Mouse (Mus musculus) liver, adult 2 months (tissue): Measurements from ENCODE around the gene Syn3. TPM values are rescaled to one million over a fixed set of nuclear protein-coding genes. Genes with fewer than 3 reads are reported as not detected.

Source experiments
- DNase-seq: peaks from one replicate; pipeline ENCODE4 v3.0.0-alpha.2; 2011; ENCODE audit warnings: low read depth, low spot score; ENCODE audit errors: extremely low read depth
- H3K27ac ChIP-seq: fragments of 200-500 bp; replicated peaks from 2 replicates; pipeline ENCODE4 v1.5.1; 2012; ENCODE audit warnings: low read depth, mild to moderate bottlenecking, control low read depth, inconsistent platforms, low read length; ENCODE audit not compliant: insufficient read depth
- H3K27me3 ChIP-seq: fragments of 200-500 bp; 2 replicates; pipeline ENCODE4 v1.6.1; 2012; ENCODE audit warnings: mild to moderate bottlenecking, moderate library complexity, low read length, inconsistent platforms; ENCODE audit not compliant: control insufficient read depth, insufficient read depth
- H3K36me3 ChIP-seq: fragments of 200-500 bp; 2 replicates; pipeline ENCODE4 v1.6.1; 2012; ENCODE audit warnings: low read length, inconsistent platforms; ENCODE audit not compliant: control insufficient read depth, insufficient read depth
- H3K4me1 ChIP-seq: fragments of 200-500 bp; 2 replicates; pipeline ENCODE4 v1.6.1; 2011; ENCODE audit warnings: low read length; ENCODE audit not compliant: control insufficient read depth, insufficient read depth
- H3K4me3 ChIP-seq: fragments of 200-500 bp; 2 replicates; pipeline ENCODE4 v1.5.1; 2011; ENCODE audit warnings: low read depth, mild to moderate bottlenecking, control low read depth, low read length, moderate library complexity; ENCODE audit not compliant: insufficient read depth
- H3K79me2 ChIP-seq: fragments of 200-500 bp; 2 replicates; pipeline ENCODE4 v1.6.1; 2012; ENCODE audit warnings: inconsistent platforms, mild to moderate bottlenecking, low read length, moderate library complexity; ENCODE audit not compliant: control insufficient read depth, insufficient read depth
- H3K9ac ChIP-seq: fragments of 200-500 bp; 2 replicates; pipeline ENCODE4 v1.6.1; 2012; ENCODE audit warnings: low read depth, mild to moderate bottlenecking, control low read depth, inconsistent platforms, low read length
- CTCF ChIP-seq: fragments of 200-500 bp; IDR thresholded peaks from 2 replicates; pipeline ENCODE4 v1.5.1; 2011; ENCODE audit warnings: low read depth, low read length, control low read depth
- POLR2A ChIP-seq: fragments of 200-500 bp; IDR thresholded peaks from 2 replicates; pipeline ENCODE4 v1.6.1; 2011; ENCODE audit warnings: low read length, control low read depth; ENCODE audit not compliant: insufficient read depth; ENCODE audit errors: extremely low read depth
- WGBS: fragments of 180-500 bp; shearing (Covaris S2); methylation state at CpG from one replicate; pipeline ENCODE4 v1.1.7; 2018; 5-methylcytosine and 5-hydroxymethylcytosine counted together
- polyA plus RNA-seq: library from polyadenylated mRNA; depleted of rRNA; stranded (reverse); fragments of >200 nt; gene quantifications from 2 replicates; pipeline ENCODE4 v1.2.3, GENCODE M21; 2012
- total RNA-seq: library from RNA; depleted of rRNA; stranded (reverse); fragments of >200 nt; gene quantifications from 2 replicates; pipeline ENCODE4 v1.2.3, GENCODE M21; 2014

The Syn3 gene
- total and polyA plus RNA-seq, 2 experiments, result 0.81 to 0.83 TPM

GRCm38 (mm10) chr10:86248807-86249206, 249.9 kb downstream of the Syn3 start:
- Histone ChIP-seq H3K27ac (no peak overlapping the region), H3K4me1 (peaks cover 4% of the 10 kb centered on the region), H3K79me2 (no peaks in the 10 kb centered on the region), H3K9ac (no peak overlapping the region), H3K27me3 (no peaks in the 10 kb centered on the region), H3K4me3 (no peak overlapping the region), H3K36me3 (no peaks in the 10 kb centered on the region)
- DNase-seq, result no peak
- TF ChIP-seq CTCF (no peak), POLR2A (no peak)
- 87% methylated on average over 3 of the region's 3 CpGs for WGBS

GRCm38 (mm10) chr10:86248131-86248740, 250.5 kb downstream of the Syn3 start:
- DNase-seq, result no peak
- H3K27ac ChIP-seq, result no peak overlapping the region
- peaks cover 4% of the 10 kb centered on the region for H3K4me1 ChIP-seq
- TF ChIP-seq POLR2A, result no peak
- TF ChIP-seq CTCF, result no peak
- H3K79me2 ChIP-seq, result no peaks in the 10 kb centered on the region
- H3K4me3 ChIP-seq, result no peak overlapping the region
- WGBS, result 94% methylated on average over 10 of the region's 10 CpGs
- H3K27me3 ChIP-seq, result no peaks in the 10 kb centered on the region
- H3K9ac ChIP-seq, result no peak overlapping the region
- H3K36me3 ChIP-seq, result no peaks in the 10 kb centered on the region

- DNase-seq, result no peak
- Histone ChIP-seq H3K79me2 (no peaks in the 10 kb centered on the region), H3K27me3 (no peaks in the 10 kb centered on the region), H3K4me1 (peaks cover 4% of the 10 kb centered on the region), H3K4me3 (no peak overlapping the region), H3K27ac (no peak overlapping the region), H3K36me3 (no peaks in the 10 kb centered on the region), H3K9ac (no peak overlapping the region)
- WGBS, result 83% methylated on average over 7 of the region's 7 CpGs
- no peak for TF ChIP-seq POLR2A
- no peak for TF ChIP-seq CTCF
Measured at GRCm38 (mm10) chr10:86245396-86245795, 253.3 kb downstream of the Syn3 start.

- Histone ChIP-seq H3K36me3 (no peaks in the 10 kb centered on the region), H3K4me3 (no peak overlapping the region), H3K27ac (no peak overlapping the region), H3K27me3 (no peaks in the 10 kb centered on the region), H3K9ac (no peak overlapping the region), H3K4me1 (no peaks in the 10 kb centered on the region), H3K79me2 (no peaks in the 10 kb centered on the region)
- WGBS, result 89% methylated on average over 6 of the region's 6 CpGs
- TF ChIP-seq POLR2A, result no peak
- TF ChIP-seq CTCF, result no peak
- no peak for DNase-seq
Measured at GRCm38 (mm10) chr10:86243525-86243924, 255.2 kb downstream of the Syn3 start.

GRCm38 (mm10) chr10:86242721-86243120, 256.0 kb downstream of the Syn3 start:
- Histone ChIP-seq H3K4me1 (no peaks in the 10 kb centered on the region), H3K9ac (no peak overlapping the region), H3K4me3 (no peak overlapping the region), H3K79me2 (no peaks in the 10 kb centered on the region), H3K27ac (no peak overlapping the region), H3K36me3 (no peaks in the 10 kb centered on the region), H3K27me3 (no peaks in the 10 kb centered on the region)
- DNase-seq, result no peak
- TF ChIP-seq CTCF, result no peak
- TF ChIP-seq POLR2A, result no peak
- WGBS, result 93% methylated on average over 3 of the region's 3 CpGs

- no peaks in the 10 kb centered on the region for H3K36me3 ChIP-seq
- H3K4me3 ChIP-seq, result no peak overlapping the region
- H3K4me1 ChIP-seq, result no peaks in the 10 kb centered on the region
- no peak overlapping the region for H3K9ac ChIP-seq
- H3K79me2 ChIP-seq, result no peaks in the 10 kb centered on the region
- no peak for DNase-seq
- WGBS, result 93% methylated on average over 6 of the region's 6 CpGs
- no peak overlapping the region for H3K27ac ChIP-seq
- H3K27me3 ChIP-seq, result 0 out of 2 replicates have a peak, but pooled peaks cover 5% of the 10 kb centered on the region
- TF ChIP-seq POLR2A (no peak), CTCF (no peak)
Measured at GRCm38 (mm10) chr10:86230006-86230405, 268.7 kb downstream of the Syn3 start.
